Mouse (Mus musculus) thymus, adult 2 months (tissue): ENCODE measurements around the gene Sorbs2. TPM values are rescaled to one million over a fixed set of nuclear protein-coding genes. Genes with fewer than 3 reads are reported as not detected.

Experiments used
- DNase-seq: peaks from one replicate; pipeline ENCODE4 v3.0.0; 2021
- H3K27ac ChIP-seq: fragments of 200-500 bp; 2 replicates; pipeline ENCODE4 v1.5.1; 2012; ENCODE audit warnings: low read length, control low read depth; ENCODE audit not compliant: control insufficient read depth, insufficient read depth
- H3K27me3 ChIP-seq: fragments of 200-500 bp; 2 replicates; pipeline ENCODE4 v1.6.1; 2012; ENCODE audit warnings: mild to moderate bottlenecking, low read length, moderate library complexity, mixed read lengths; ENCODE audit not compliant: control insufficient read depth, insufficient read depth
- H3K36me3 ChIP-seq: fragments of 200-500 bp; 2 replicates; pipeline ENCODE4 v1.6.1; 2012; ENCODE audit warnings: mild to moderate bottlenecking, low read length, moderate library complexity; ENCODE audit not compliant: control insufficient read depth, insufficient read depth
- H3K4me1 ChIP-seq: fragments of 200-500 bp; replicated peaks from 2 replicates; pipeline ENCODE4 v1.6.1; 2012; ENCODE audit warnings: low read length; ENCODE audit not compliant: control insufficient read depth, insufficient read depth
- H3K4me3 ChIP-seq: fragments of 200-500 bp; 2 replicates; pipeline ENCODE4 v1.5.1; 2012; ENCODE audit warnings: mild to moderate bottlenecking, low read length, control low read depth, moderate library complexity; ENCODE audit not compliant: control insufficient read depth, insufficient read depth
- CTCF ChIP-seq: fragments of 200-500 bp; IDR thresholded peaks from 2 replicates; pipeline ENCODE4 v1.5.1; 2012; ENCODE audit warnings: mild to moderate bottlenecking, control low read depth, low read length, moderate library complexity, borderline replicate concordance; ENCODE audit not compliant: control insufficient read depth, poor library complexity, insufficient read depth; ENCODE audit errors: extremely low read depth
- POLR2A ChIP-seq: fragments of 200-500 bp; IDR thresholded peaks from 2 replicates; pipeline ENCODE4 v1.6.1; 2012; ENCODE audit warnings: mild to moderate bottlenecking, low read length, control low read depth, moderate library complexity; ENCODE audit not compliant: control insufficient read depth, poor library complexity, insufficient read depth; ENCODE audit errors: extremely low read depth
- WGBS: fragments of 180-500 bp; shearing (Covaris S2); methylation state at CpG from one replicate; pipeline ENCODE4 v1.1.7; 2018; 5-methylcytosine and 5-hydroxymethylcytosine counted together
- polyA plus RNA-seq: library from polyadenylated mRNA; depleted of rRNA; stranded (reverse); fragments of >200 nt; gene quantifications from 2 replicates; pipeline ENCODE4 v1.2.3, GENCODE M21; 2012

Sorbs2 gene
- polyA plus RNA-seq, 1 experiment, result 9.0 TPM

GRCm38 (mm10) chr8:45673149-45673548, 165.6 kb downstream of the Sorbs2 start:
- H3K4me3 ChIP-seq, result no peak overlapping the region
- H3K27ac ChIP-seq, result no peak overlapping the region
- H3K4me1 ChIP-seq, result no peaks in the 10 kb centered on the region
- H3K36me3 ChIP-seq, result no peaks in the 10 kb centered on the region
- 91% methylated on average over 4 of the region's 4 CpGs for WGBS
- no peak for DNase-seq
- no peaks in the 10 kb centered on the region for H3K27me3 ChIP-seq
- TF ChIP-seq POLR2A, result no peak
- no peak for TF ChIP-seq CTCF

DNA sequence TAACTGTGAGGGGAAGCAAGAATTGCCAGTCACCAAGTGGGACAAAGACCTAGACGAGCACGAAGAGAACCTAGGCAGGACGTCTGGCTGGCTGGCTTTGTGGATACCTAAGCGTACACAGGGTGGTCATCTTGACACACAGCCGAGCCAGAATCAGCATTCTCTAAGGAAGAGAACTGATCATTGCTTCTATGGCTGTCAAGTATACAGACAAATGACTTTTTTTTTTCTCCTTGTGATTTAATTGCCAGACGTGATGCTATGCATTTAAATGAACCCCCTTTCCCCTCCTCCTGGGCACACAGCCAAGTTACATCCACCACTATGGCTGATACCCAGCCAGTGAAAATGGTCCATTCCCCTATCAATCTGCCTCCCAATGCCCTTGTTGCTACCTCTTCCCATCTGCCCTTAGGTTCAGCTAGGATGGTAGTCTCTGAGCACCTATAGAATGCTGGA, 168.3 kb downstream of the Sorbs2 start:
- WGBS, result 88% methylated on average over 6 of the region's 6 CpGs
- Histone ChIP-seq H3K27ac (no peak overlapping the region), H3K4me3 (no peak overlapping the region), H3K36me3 (no peaks in the 10 kb centered on the region), H3K4me1 (no peaks in the 10 kb centered on the region), H3K27me3 (no peaks in the 10 kb centered on the region)
- TF ChIP-seq POLR2A (no peak), CTCF (no peak)
- no peak for DNase-seq

GRCm38 (mm10) chr8:45677114-45677853, 169.7 kb downstream of the Sorbs2 start:
- TF ChIP-seq POLR2A (no peak), CTCF (no peak)
- H3K4me3 ChIP-seq, result no peak overlapping the region
- no peaks in the 10 kb centered on the region for H3K36me3 ChIP-seq
- no peak for DNase-seq
- WGBS, result 90% methylated on average over 10 of the region's 10 CpGs
- H3K27ac ChIP-seq, result no peak overlapping the region
- no peaks in the 10 kb centered on the region for H3K27me3 ChIP-seq
- no peaks in the 10 kb centered on the region for H3K4me1 ChIP-seq

- WGBS, result 94% methylated on average over 3 of the region's 3 CpGs
- Histone ChIP-seq H3K27me3 (no peaks in the 10 kb centered on the region), H3K27ac (no peak overlapping the region), H3K4me3 (no peak overlapping the region), H3K36me3 (no peaks in the 10 kb centered on the region), H3K4me1 (no peaks in the 10 kb centered on the region)
- no peak for DNase-seq
- TF ChIP-seq CTCF (no peak), POLR2A (no peak)
Measured at GRCm38 (mm10) chr8:45677854-45678241, 170.3 kb downstream of the Sorbs2 start.

DNA sequence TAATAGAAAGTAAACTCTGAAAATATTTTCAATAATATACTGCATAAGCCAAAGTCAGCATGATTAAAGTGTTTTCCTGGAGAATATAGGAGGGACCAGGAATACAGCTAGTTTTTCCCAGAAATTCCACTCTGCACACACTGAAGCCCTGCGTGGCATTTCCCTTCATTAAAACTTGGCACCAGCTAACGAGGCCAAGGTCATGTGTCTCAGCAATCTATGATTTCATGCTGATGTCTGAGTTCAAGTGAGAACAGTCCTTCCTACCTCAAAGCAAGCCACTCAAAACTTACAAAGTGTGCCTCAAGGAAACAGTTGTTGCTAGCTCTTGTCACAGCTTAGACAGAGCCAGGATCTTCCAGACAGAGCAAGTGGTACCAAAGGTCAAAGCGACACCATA, 173.6 kb downstream of the Sorbs2 start:
- TF ChIP-seq POLR2A (no peak), CTCF (no peak)
- 90% methylated on average over 3 of the region's 3 CpGs for WGBS
- no peak overlapping the region for H3K4me3 ChIP-seq
- no peak overlapping the region for H3K27ac ChIP-seq
- H3K4me1 ChIP-seq, result no peaks in the 10 kb centered on the region
- no peaks in the 10 kb centered on the region for H3K36me3 ChIP-seq
- no peak for DNase-seq
- H3K27me3 ChIP-seq, result no peaks in the 10 kb centered on the region

GRCm38 (mm10) chr8:45682845-45683383, 175.3 kb downstream of the Sorbs2 start:
- no peaks in the 10 kb centered on the region for H3K27me3 ChIP-seq
- H3K4me3 ChIP-seq, result no peak overlapping the region
- no peak overlapping the region for H3K27ac ChIP-seq
- 96% methylated on average over 8 of the region's 8 CpGs for WGBS
- no peaks in the 10 kb centered on the region for H3K4me1 ChIP-seq
- no peak for DNase-seq
- TF ChIP-seq POLR2A (no peak), CTCF (no peak)
- H3K36me3 ChIP-seq, result no peaks in the 10 kb centered on the region
